Mouse (Mus musculus) heart, embryonic 15.5 days (tissue): ENCODE data around the gene Nudt4. TPM values are rescaled to one million over a fixed set of nuclear protein-coding genes. Genes with fewer than 3 reads are reported as not detected.
A peak's percentile ranks its signal among the peaks of the same experiment; 100 is the strongest.

ENCODE experiments used
- microRNA-seq: library from miRNA; unstranded; fragments of <30 nt; microRNA quantifications from one replicate; pipeline ENCODE4, GENCODE M21; 2016
- polyA plus RNA-seq: library from polyadenylated mRNA; unstranded; fragments of >200 nt; fragmentation: Nextera tagmentation; extraction: Ambion mirVana; gene quantifications from 2 replicates; pipeline ENCODE4 v1.2.1, GENCODE M21; 2015

The Nudt4 gene
- polyA plus RNA-seq, 1 experiment from 2014 or later, result 68.7 TPM

Small RNA genes lying within 50 kb of the gene (microRNA-seq; reads per million reads assigned to microRNA genes)
- 10.3 reads per million, percentile 25 among the genes with 10 or more reads in this experiment for gene Mir3058

Other genes starting within 250 kb of the Nudt4 start
- gene Cradd, start 240.0 kb downstream of the Nudt4 start, polyA plus RNA-seq, result 7.6 and 9.0 TPM in 2 replicates
- 43.1 and 47.8 TPM in 2 replicates for gene Socs2, start 147.0 kb downstream of the Nudt4 start, polyA plus RNA-seq
- 484 and 664 TPM in 2 replicates for gene Mrpl42, start 62.2 kb downstream of the Nudt4 start, polyA plus RNA-seq
- gene Ube2n, start 49.0 kb downstream of the Nudt4 start, polyA plus RNA-seq, result 231 and 245 TPM in 2 replicates
- not detected in 2 replicates for gene Anapc15-ps, start 109.3 kb upstream of the Nudt4 start, polyA plus RNA-seq